Mouse (Mus musculus) lung, postnatal 14 days (tissue): ENCODE results near the gene Rif1.
"Not testable (repeated sequence)": the region's sequence is repeated elsewhere in the genome, so short reads cannot be mapped to it uniquely, and the experiment has no call there.

Source experiments
- DNase-seq: peaks from one replicate; pipeline ENCODE4 v3.0.0; 2021

The Rif1 gene

GRCm38 (mm10) chr2:52073141-52073904, 691 bp downstream of the Rif1 start:
- peak; percentile 33 for DNase-seq

DNA sequence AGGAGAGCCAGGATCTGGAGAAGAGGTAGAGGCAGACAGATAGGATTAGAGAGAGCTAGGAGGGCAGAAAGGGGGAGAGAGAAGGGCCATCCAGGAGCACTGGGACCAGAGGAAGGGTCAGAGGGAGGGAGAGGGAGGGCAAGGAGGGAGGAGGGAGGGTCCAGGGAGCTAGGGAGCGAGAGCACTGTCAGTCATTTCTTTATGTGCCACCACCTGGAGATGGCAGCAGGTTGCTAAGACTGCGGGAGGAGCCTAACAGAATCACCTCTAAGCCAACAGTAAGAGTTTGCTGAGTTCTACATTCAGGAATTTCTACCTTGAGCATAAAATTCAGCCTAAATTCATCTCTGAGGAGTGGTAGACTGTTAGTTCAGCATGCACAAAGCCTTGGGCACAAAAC, 6.0 kb downstream of the Rif1 start:
- no peak for DNase-seq

DNA sequence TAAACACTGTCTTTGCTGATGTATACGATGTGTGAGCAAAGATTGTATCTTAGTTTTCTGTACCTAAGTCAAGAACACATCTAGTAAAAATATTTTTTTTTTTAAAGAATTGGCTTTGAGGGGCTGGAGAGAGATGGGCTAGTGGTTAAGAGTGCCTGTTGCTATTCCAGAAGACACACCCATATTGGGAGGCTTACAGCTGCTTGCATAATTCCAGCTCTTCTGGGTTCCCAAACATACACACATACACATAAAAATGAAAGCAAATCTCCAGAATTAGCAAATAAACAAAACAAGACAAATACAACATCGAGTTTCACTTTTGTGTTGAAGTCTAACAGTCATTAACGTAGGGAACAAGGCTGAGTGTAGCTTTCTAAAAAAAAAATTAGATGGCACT, 11.4 kb downstream of the Rif1 start:
- DNase-seq: no peak

- no peak for DNase-seq
Observed at GRCm38 (mm10) chr2:52084571-52084970, 11.9 kb downstream of the Rif1 start.

DNA sequence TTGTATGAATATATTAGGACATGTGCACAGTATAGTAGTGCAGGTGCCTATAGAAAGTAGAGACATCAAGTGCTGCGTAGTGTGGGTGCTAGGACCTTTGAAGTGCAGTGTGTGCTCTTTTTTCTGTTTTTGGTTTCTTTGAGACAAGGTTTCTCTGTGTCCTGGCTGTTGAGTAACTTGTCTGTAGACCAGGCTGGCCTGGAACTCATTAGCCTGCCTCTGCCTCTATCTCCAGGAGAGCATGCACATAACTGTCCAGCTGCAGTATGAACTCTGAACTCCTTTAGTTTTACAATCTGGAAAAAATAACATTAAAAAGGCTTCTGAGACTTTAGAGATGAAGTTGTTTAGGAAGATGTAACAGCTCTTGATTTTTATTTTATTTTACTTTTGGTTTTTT, 41.5 kb downstream of the Rif1 start:
- no peak for DNase-seq

DNA sequence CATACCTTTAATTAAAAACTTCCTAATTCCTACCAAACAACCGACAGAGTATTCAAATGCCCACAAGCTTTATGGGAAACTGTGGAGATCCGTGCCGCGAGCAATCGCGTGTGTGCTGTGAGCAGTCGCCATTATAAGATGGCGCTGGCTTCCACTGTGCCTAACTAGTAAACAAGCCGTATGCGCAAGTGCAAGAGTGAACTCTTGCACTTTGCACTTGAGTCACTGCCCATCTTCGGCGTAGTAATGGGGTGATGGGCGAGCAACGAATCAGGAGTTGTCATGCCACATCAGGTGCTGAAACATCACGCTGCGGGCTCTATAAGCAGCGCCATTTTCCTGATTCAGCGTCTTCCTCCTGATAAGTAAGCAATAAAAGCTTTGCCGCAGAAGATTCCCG, 58.7 kb downstream of the Rif1 start:
- not testable (repeated sequence) for DNase-seq

DNA sequence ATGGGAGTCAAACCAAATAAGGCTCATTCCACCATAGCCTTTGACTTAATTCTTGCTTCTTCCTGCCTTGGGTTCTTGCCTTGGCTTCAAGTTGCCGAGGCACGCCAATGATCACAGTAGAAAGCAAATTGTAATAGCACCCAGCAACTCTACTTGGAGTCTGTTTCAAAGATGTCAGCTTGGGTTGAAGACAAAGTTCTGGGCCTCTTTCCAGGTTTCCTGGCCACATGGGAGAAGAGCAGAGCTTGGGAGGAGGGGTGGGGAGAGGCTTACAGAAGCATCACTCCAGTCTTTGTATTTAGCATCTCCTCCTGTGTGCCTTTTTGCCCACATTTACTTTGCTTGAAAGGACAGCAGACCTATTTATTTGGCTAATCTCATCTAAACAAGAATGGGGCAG, 60.7 kb downstream of the Rif1 start:
- DNase-seq: peak; percentile 12

DNA sequence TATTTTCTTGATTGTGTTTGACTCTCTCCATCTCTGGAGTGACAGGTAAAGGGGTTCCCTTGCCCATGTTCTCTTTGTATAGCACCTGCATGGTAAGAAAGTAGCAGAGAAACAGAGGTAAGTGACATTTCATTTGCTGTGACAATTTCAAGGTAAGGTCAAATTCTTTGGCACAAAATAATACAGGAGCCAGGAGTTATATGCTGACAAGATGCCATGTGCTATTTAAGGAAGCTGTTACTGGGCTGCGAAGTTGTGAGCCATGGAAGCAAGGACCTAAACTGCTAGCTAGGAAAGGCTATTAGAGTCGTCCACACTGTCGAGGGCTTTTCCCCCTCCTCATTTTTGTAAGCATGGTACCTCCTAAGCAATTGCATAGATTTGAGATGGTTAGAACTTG, 80.4 kb downstream of the Rif1 start:
- DNase-seq: no peak

DNA sequence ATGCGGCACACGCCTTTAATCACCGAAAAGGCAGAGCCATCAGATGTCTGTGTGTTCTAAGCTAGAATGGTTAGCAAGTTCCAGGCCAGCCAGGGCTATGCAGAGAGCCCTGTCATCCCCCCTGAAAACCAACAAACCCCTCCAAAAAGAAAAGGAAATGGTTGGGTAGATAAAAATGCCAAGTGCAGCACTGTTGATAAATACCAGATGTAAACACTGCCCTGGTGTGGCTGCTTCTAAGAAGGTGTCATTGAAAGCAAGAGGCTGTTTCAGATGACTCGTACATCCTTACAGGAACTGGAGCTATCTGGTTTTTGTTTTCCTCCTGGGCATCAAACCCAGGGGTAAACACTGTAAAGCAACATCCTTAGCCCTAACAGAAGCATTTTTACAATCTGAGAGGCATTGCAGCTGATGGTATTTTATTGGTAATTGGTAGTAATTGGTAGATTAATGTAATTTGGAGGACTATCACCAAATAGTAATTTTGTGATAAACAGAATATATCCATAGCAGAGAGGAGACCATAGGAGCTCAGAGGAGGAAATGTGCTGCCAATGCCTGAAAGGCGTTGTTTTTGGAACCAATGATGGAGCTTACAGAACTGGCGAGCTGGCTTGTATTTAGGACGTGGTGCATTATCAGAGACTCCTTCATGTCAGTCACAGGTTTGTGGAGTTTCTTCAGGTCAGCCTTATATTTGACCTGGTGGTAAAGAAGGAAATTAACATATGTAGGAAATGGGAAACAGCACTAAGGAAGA, 96.8 kb downstream of the Rif1 start:
- DNase-seq: no peak
